Mouse (Mus musculus) midbrain, embryonic 11.5 days (tissue): ENCODE results near the gene Pax2. TPM values are rescaled to one million over a fixed set of nuclear protein-coding genes. Genes with fewer than 3 reads are reported as not detected.

Source experiments
- ATAC-seq: fragments of 200-750 bp; cut with Nextera tagmentation; 2 replicates; pipeline ENCODE4 v1.8.0; 2017; ENCODE audit warnings: moderate TSS enrichment, moderate library complexity; ENCODE audit not compliant: low FRiP score
- DNase-seq: peaks from one replicate; pipeline ENCODE4 v3.0.0; 2015; ENCODE audit warnings: low spot score; ENCODE audit errors: missing footprints
- H3K27ac ChIP-seq: fragments of 300-500 bp; sonication (generic); 2 replicates; pipeline ENCODE4 v1.5.1; 2014; ENCODE audit warnings: low read depth, low read length
- H3K27me3 ChIP-seq: fragments of 300-500 bp; sonication (generic); 2 replicates; pipeline ENCODE4 v1.6.1; 2014; ENCODE audit warnings: mild to moderate bottlenecking, low read length, moderate library complexity, mixed read lengths; ENCODE audit not compliant: control insufficient read depth, insufficient read depth
- H3K36me3 ChIP-seq: fragments of 300-500 bp; sonication (generic); 2 replicates; pipeline ENCODE4 v1.6.1; 2014; ENCODE audit warnings: mild to moderate bottlenecking, low read length, moderate library complexity, mixed read lengths; ENCODE audit not compliant: control insufficient read depth, insufficient read depth
- H3K4me1 ChIP-seq: fragments of 300-500 bp; sonication (generic); 2 replicates; pipeline ENCODE4 v1.6.1; 2014; ENCODE audit warnings: low read length; ENCODE audit not compliant: control insufficient read depth, insufficient read depth
- H3K4me2 ChIP-seq: fragments of 300-500 bp; sonication (generic); 2 replicates; pipeline ENCODE4 v1.6.1; 2014; ENCODE audit warnings: mild to moderate bottlenecking, moderate library complexity
- H3K4me3 ChIP-seq: fragments of 300-500 bp; sonication (generic); 2 replicates; pipeline ENCODE4 v1.5.1; 2014; ENCODE audit warnings: low read depth, low read length
- H3K9ac ChIP-seq: fragments of 300-500 bp; sonication (generic); 2 replicates; pipeline ENCODE4 v1.6.1; 2014; ENCODE audit warnings: low read length
- H3K9me3 ChIP-seq: fragments of 300-500 bp; sonication (generic); 2 replicates; pipeline ENCODE4 v1.6.1; 2016; ENCODE audit warnings: low read length; ENCODE audit not compliant: control insufficient read depth
- WGBS: fragments of 180-500 bp; shearing (Covaris S2); extraction: QIAGEN DNeasy Blood & Tissue Kit; methylation state at CpG from one replicate; pipeline ENCODE4 v1.1.7; 2014; 5-methylcytosine and 5-hydroxymethylcytosine counted together
- microRNA-seq: library from miRNA; unstranded; fragments of <30 nt; microRNA quantifications from one replicate; pipeline ENCODE4, GENCODE M21; 2017
- polyA plus RNA-seq: library from polyadenylated mRNA; unstranded; fragments of >200 nt; fragmentation: Nextera tagmentation; extraction: Ambion mirVana; gene quantifications from 2 replicates; pipeline ENCODE4 v1.2.1, GENCODE M21; 2014

The Pax2 gene
- polyA plus RNA-seq, 1 experiment from 2014 or later: 0.34 TPM

DNA sequence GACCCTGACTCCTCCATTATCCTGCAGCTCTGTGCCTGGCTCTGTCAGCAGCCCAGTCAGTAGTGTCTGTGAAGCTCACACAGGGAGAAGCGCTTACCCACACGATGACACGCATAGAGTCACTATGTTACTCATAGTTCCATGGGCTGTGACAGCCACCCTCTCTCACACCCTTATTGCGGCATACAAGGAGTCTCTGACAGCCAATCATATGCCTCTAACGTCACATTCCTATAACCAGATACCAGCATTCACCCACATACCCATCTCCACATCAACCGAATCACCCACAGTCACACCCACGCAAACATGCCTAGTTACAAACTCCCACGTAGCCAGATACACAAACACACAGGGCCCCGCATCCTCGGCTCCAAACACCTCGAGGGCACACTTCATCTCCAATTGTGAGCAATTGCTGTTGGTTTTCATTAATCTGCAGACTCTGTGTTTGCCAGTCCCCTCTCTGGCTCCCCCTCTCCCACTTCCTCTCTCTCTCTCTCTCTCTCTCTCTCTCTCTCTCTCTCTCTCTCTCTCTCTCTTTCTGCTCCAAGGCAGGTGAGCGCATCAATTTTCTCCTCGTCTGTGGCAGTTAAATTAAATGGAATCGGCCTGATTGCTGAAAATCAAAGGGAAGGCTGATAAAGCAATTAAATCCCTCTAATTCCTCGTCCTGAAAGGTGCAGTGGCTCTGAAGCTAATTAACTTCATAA, 118.5 kb downstream of the Pax2 start:
- DNase-seq: peak; percentile 65
- 68% methylated on average over 15 of the region's 15 CpGs for WGBS
- Histone ChIP-seq H3K27ac (no peak overlapping the region), H3K27me3 (no peaks in the 10 kb centered on the region), H3K4me2 (no peak overlapping the region), H3K4me1 (no peaks in the 10 kb centered on the region), H3K9ac (no peak overlapping the region), H3K9me3 (no peaks in the 10 kb centered on the region), H3K36me3 (no peaks in the 10 kb centered on the region), H3K4me3 (no peak overlapping the region)
- ATAC-seq: no peak

DNA sequence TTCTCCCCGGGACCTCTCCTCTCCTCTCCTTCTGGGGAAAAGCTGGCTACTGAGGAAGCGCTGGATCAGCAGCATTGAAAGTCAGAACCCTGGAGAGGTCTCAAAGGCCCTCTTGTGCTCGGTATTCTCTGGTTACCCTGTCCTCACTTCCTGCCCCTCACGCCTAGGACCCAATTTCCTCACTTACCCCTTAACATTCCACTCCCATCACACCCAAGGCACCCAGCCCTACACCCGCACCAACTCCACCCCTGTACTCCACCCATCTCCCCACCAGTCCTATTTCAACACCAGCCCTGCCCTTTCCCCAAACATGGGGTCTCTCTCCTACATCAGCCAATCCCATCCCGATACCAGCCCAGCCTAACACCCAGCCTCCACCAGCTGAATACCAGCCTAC, 119.1 kb downstream of the Pax2 start:
- ATAC-seq: no peak
- no peak overlapping the region for H3K27ac ChIP-seq
- no peak overlapping the region for H3K9ac ChIP-seq
- H3K9me3 ChIP-seq: no peaks in the 10 kb centered on the region
- H3K4me2 ChIP-seq: no peak overlapping the region
- no peaks in the 10 kb centered on the region for H3K36me3 ChIP-seq
- H3K27me3 ChIP-seq: no peaks in the 10 kb centered on the region
- H3K4me3 ChIP-seq: no peak overlapping the region
- WGBS: 24% methylated on average over 6 of the region's 6 CpGs
- peak; percentile 53 for DNase-seq
- H3K4me1 ChIP-seq: no peaks in the 10 kb centered on the region

DNA sequence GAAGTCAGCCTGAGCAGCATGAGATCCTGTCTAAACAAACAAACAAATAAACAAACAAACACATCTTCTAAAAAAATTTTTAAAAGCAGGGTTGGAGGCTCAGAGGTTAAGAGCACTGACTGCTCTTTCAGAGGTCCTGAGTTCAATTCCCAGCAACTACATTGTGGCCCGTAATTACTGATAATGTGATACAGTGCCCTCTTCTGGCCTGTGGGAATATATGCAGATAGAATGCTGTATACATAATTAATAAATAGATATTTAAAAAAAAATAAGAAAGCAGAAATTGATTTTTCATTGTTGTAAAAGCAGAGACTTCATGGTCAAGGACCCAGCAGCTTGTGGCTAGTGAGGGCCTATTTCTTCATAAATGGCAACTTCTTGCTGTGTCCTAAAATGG, 119.9 kb downstream of the Pax2 start:
- Histone ChIP-seq H3K27me3 (peaks cover under 1% of the 10 kb centered on the region; the same call in 1 of the 2 replicates), H3K4me3 (no peak overlapping the region), H3K36me3 (no peaks in the 10 kb centered on the region), H3K4me2 (no peak overlapping the region), H3K27ac (no peak overlapping the region), H3K4me1 (no peaks in the 10 kb centered on the region), H3K9ac (no peak overlapping the region), H3K9me3 (no peaks in the 10 kb centered on the region)
- peak; percentile 28 for DNase-seq
- 92% methylated on average over 1 of the region's 1 CpGs for WGBS
- no peak for ATAC-seq

DNA sequence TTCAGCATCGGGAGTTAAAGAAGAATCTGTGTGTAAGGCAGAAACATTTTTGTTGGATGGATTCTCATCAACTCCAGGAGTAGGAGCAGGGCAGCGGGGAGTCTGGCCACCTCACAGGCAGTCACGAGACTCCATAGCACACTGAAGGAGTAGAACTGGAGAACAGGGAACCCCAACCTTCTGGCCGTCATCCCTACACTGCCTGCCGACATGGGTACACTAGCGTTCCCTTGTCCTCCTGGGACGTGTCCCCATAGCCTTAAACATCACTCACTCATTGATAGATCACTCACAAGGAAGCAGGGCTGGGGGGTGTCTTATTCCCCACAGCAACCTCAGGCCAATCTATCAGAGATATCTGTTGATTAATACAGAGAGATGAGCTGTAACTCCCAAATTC, 120.7 kb downstream of the Pax2 start:
- Histone ChIP-seq H3K9me3 (no peaks in the 10 kb centered on the region), H3K27me3 (peaks cover 9% of the 10 kb centered on the region), H3K27ac (no peak overlapping the region), H3K4me3 (no peak overlapping the region), H3K36me3 (no peaks in the 10 kb centered on the region), H3K9ac (no peak overlapping the region), H3K4me2 (no peak overlapping the region), H3K4me1 (no peaks in the 10 kb centered on the region)
- DNase-seq: peak; percentile 51
- ATAC-seq: no peak
- 84% methylated on average over 7 of the region's 7 CpGs for WGBS

DNA sequence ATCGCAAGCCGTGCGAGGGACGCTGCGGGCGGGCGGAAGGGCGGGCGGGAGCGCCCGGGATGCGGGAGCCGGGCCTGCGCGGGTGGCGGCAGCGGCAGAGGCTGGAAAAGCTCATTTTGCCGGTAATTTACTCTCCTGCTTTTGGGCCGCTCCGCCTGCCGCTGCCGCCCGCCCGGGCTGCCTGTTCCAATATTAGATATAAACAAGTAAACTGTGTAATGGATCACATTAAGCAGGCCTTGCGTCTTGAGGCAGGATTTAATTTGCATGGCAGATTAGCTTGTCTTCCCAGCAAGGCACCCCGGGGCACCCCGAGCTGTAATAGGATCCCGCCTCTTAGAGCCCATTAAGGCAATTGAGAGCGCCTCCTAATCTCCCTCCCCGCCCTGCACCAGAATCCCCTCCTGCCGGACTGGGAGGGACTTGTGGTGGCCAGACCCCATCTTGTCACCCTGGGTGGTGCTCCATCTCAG, 126.7 kb downstream of the Pax2 start:
- WGBS: under 1% methylated on average over 31 of the region's 31 CpGs
- peak overlapping the region; percentile 62 for H3K4me2 ChIP-seq
- no peaks in the 10 kb centered on the region for H3K36me3 ChIP-seq
- H3K27ac ChIP-seq: no peak overlapping the region
- peak; percentile 96 for DNase-seq
- no peaks in the 10 kb centered on the region for H3K9me3 ChIP-seq
- H3K4me1 ChIP-seq: peaks cover 3% of the 10 kb centered on the region; the same call in 1 of the 2 replicates
- ATAC-seq: peak; percentile 68; the same call in 1 of the 2 replicates
- H3K27me3 ChIP-seq: peaks cover 33% of the 10 kb centered on the region
- peak overlapping the region; percentile 24 for H3K4me3 ChIP-seq
- peak overlapping the region; percentile 67 for H3K9ac ChIP-seq

DNA sequence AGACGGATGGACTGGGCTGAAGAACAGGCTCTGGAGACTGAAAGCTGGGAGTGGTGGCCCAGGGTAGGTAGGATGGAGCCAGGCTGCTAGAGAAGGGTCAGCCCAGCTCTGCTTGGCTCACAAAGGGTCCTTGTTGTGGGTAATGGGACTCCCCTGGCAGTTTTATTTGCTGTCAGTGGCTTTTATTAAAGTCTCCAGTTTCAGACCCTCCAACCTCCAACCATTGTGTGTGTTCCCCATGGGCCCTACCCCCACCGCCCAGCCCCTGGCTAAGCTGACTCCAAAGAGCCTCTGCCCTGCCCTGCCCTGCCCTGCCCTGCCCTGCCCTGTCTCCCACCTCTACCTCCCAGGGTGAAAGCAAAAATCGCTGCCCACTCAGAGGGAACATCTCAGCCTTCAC, 128.5 kb downstream of the Pax2 start:
- H3K27me3 ChIP-seq: peaks cover 44% of the 10 kb centered on the region
- H3K4me1 ChIP-seq: peaks cover 4% of the 10 kb centered on the region; the same call in 1 of the 2 replicates
- no peak overlapping the region for H3K4me3 ChIP-seq
- no peak overlapping the region for H3K4me2 ChIP-seq
- DNase-seq (no peak), ATAC-seq (no peak)
- H3K9me3 ChIP-seq: no peaks in the 10 kb centered on the region
- 45% methylated on average over 3 of the region's 3 CpGs for WGBS
- H3K36me3 ChIP-seq: no peaks in the 10 kb centered on the region
- no peak overlapping the region for H3K27ac ChIP-seq
- H3K9ac ChIP-seq: no peak overlapping the region

DNA sequence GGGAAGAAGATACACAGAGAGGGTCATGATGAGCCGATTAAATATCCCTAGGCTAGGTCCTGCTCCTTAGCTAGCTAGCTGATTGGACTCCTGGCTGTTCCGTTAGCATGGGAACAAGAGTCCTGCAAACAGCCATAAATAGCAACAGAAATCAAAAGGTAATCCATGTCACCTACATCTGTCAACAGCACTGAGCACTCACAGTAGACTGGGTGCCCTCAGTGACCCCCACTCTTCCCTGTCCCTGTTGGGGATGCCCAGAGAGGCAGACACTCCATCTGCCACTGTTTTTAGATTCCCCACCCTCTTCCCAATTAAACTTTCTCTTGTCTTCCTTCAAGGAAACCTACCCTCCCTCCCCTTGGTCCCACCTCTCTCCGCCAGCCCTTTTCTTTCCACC, 130.6 kb downstream of the Pax2 start:
- ATAC-seq: no peak
- no peak overlapping the region for H3K4me3 ChIP-seq
- no peak overlapping the region for H3K27ac ChIP-seq
- no peak overlapping the region for H3K4me2 ChIP-seq
- DNase-seq: no peak
- WGBS: 16% methylated on average over 3 of the region's 3 CpGs
- H3K9ac ChIP-seq: no peak overlapping the region
- peaks cover 50% of the 10 kb centered on the region for H3K27me3 ChIP-seq
- H3K36me3 ChIP-seq: no peaks in the 10 kb centered on the region
- no peaks in the 10 kb centered on the region for H3K9me3 ChIP-seq
- H3K4me1 ChIP-seq: peaks cover 12% of the 10 kb centered on the region; the same call in 1 of the 2 replicates

Small RNA genes within 50 kb of the gene (microRNA-seq; reads per million reads assigned to microRNA genes)
- gene Mir6405: not detected

Other genes starting within 250 kb of the Pax2 start
- gene Sec31b, start 210.2 kb upstream of the Pax2 start, polyA plus RNA-seq: 0.18 and 0.25 TPM in 2 replicates
- gene Gm20538, start 203.2 kb upstream of the Pax2 start, polyA plus RNA-seq: not detected in 2 replicates
- gene Ndufb8, start 200.6 kb upstream of the Pax2 start, polyA plus RNA-seq: 443 and 490 TPM in 2 replicates
- gene Hif1an, start 193.2 kb upstream of the Pax2 start, polyA plus RNA-seq: 24.2 and 24.7 TPM in 2 replicates
- gene Slf2, start 175.1 kb downstream of the Pax2 start, polyA plus RNA-seq: 38.7 and 44.3 TPM in 2 replicates
- 4.4 and 4.7 TPM in 2 replicates for gene Sema4g, start 233.1 kb downstream of the Pax2 start, polyA plus RNA-seq
- 13.8 and 14.2 TPM in 2 replicates for gene Twnk, start 249.6 kb downstream of the Pax2 start, polyA plus RNA-seq